Mouse (Mus musculus) heart, postnatal 0 days (tissue): ENCODE measurements around the gene Cyp2j7. TPM values are rescaled to one million over a fixed set of nuclear protein-coding genes. Genes with fewer than 3 reads are reported as not detected.
"Not testable (repeated sequence)": the region's sequence is repeated elsewhere in the genome, so short reads cannot be mapped to it uniquely, and the experiment has no call there.

Experiments used
- ATAC-seq: fragments of 200-750 bp; cut with Nextera tagmentation; 2 replicates; pipeline ENCODE4 v1.8.0; 2017; ENCODE audit warnings: low read depth, moderate number of reproducible peaks, moderate library complexity; ENCODE audit not compliant: insufficient read depth
- DNase-seq: peaks from one replicate; pipeline ENCODE4 v3.0.0-alpha.2; 2016; ENCODE audit warnings: low spot score
- H3K27ac ChIP-seq: fragments of 300-500 bp; sonication (generic); 2 replicates; pipeline ENCODE4 v1.5.1; 2014; ENCODE audit warnings: low read depth, mild to moderate bottlenecking
- H3K27me3 ChIP-seq: fragments of 300-500 bp; sonication (generic); 2 replicates; pipeline ENCODE4 v1.6.1; 2014; ENCODE audit warnings: low read length, mixed read lengths; ENCODE audit not compliant: control insufficient read depth, insufficient read depth
- H3K36me3 ChIP-seq: fragments of 300-500 bp; sonication (generic); replicated peaks from 2 replicates; pipeline ENCODE4 v1.6.1; 2014; ENCODE audit warnings: low read length, mixed read lengths; ENCODE audit not compliant: control insufficient read depth, insufficient read depth
- H3K4me1 ChIP-seq: fragments of 300-500 bp; sonication (generic); 2 replicates; pipeline ENCODE4 v1.6.1; 2014; ENCODE audit warnings: antibody characterized with exemption; ENCODE audit not compliant: control insufficient read depth, insufficient read depth
- H3K4me2 ChIP-seq: fragments of 300-500 bp; sonication (generic); 2 replicates; pipeline ENCODE4 v1.6.1; 2014; ENCODE audit warnings: low read depth, mild to moderate bottlenecking, low read length, moderate library complexity
- H3K4me3 ChIP-seq: fragments of 300-500 bp; sonication (generic); 2 replicates; pipeline ENCODE4 v1.5.1; 2014; ENCODE audit warnings: low read depth, low read length
- H3K9ac ChIP-seq: fragments of 300-500 bp; sonication (generic); replicated peaks from 2 replicates; pipeline ENCODE4 v1.6.1; 2014; ENCODE audit warnings: low read depth, low read length, mixed read lengths
- H3K9me3 ChIP-seq: fragments of 300-500 bp; sonication (generic); replicated peaks from 2 replicates; pipeline ENCODE4 v1.6.1; 2016; ENCODE audit warnings: low read length; ENCODE audit not compliant: control insufficient read depth
- CTCF ChIP-seq: IDR thresholded peaks from 2 replicates; pipeline ENCODE4 v1.5.1; 2016; ENCODE audit warnings: antibody characterized with exemption, control low read depth, low read depth
- EP300 ChIP-seq: IDR thresholded peaks from 2 replicates; pipeline ENCODE4 v1.6.1; 2016; ENCODE audit warnings: antibody characterized with exemption, low read depth
- WGBS: fragments of 180-500 bp; shearing (Covaris S2); extraction: QIAGEN DNeasy Blood & Tissue Kit; methylation state at CpG from one replicate; pipeline ENCODE4 v1.1.7; 2014; 5-methylcytosine and 5-hydroxymethylcytosine counted together
- polyA plus RNA-seq: library from polyadenylated mRNA; unstranded; fragments of >200 nt; fragmentation: Nextera tagmentation; extraction: Ambion mirVana; gene quantifications from 2 replicates; pipeline ENCODE4 v1.2.1, GENCODE M21; 2015
- total RNA-seq: library from RNA; depleted of rRNA; stranded (reverse); fragments of >200 nt; gene quantifications from 2 replicates; pipeline ENCODE4 v1.2.3, GENCODE M21; 2014; ENCODE audit warnings: low replicate concordance; rRNA removed

Cyp2j7 gene
- total RNA-seq (not detected in 2 replicates), polyA plus RNA-seq (not detected in 2 replicates)

DNA sequence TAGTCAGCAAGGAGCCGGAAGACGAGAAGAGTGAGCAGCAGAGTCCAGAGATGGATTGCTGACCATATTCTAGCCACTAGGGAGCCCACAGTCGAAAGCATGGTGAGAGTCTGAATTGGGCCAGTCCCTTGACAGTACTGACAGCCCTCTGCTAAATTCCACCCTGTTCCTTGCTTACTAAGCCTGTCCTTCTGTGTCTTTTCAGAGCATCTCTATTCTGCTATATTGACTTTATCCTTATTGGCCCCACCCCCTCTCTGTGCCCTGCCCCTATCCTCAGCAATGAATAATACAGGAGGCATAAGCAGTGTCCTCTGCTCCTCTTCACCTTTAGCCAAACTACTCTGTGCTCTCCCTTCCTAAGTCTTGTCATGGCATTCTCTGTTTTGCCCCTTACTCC, at the start of gene Cyp2j7:
TSS of gene Cyp2j7 (minus strand) at position 101 of the 400 bp plus-strand sequence.
- no peak within 1 kb of the TSS for H3K27ac ChIP-seq
- 65% methylated on average over 3 of the region's 3 CpGs for WGBS
- no peak for ATAC-seq
- no peak for DNase-seq
- TF ChIP-seq CTCF (no peak), EP300 (no peak)
- H3K9me3 ChIP-seq, result no peaks in the 10 kb centered on the region
- H3K27me3 ChIP-seq, result no peaks in the 10 kb centered on the region
- no peaks in the 10 kb centered on the region for H3K36me3 ChIP-seq
- no peaks in the 10 kb centered on the region for H3K4me1 ChIP-seq
- no peak within 1 kb of the TSS for H3K4me2 ChIP-seq
- no peak within 1 kb of the TSS for H3K9ac ChIP-seq
- no peak within 1 kb of the TSS for H3K4me3 ChIP-seq

- DNase-seq, H3K4me2 ChIP-seq, H3K9ac ChIP-seq, ATAC-seq, H3K4me3 ChIP-seq, H3K27me3 ChIP-seq, H3K27ac ChIP-seq, H3K4me1 ChIP-seq, H3K36me3 ChIP-seq: not testable (repeated sequence)
- 57% methylated on average over 1 of the region's 1 CpGs for WGBS
- peaks cover 11% of the 10 kb centered on the region; the same call in 1 of the 2 replicates for H3K9me3 ChIP-seq
Measured at GRCm38 (mm10) chr4:96276896-96277295, 40.4 kb upstream of the Cyp2j7 start.

DNA sequence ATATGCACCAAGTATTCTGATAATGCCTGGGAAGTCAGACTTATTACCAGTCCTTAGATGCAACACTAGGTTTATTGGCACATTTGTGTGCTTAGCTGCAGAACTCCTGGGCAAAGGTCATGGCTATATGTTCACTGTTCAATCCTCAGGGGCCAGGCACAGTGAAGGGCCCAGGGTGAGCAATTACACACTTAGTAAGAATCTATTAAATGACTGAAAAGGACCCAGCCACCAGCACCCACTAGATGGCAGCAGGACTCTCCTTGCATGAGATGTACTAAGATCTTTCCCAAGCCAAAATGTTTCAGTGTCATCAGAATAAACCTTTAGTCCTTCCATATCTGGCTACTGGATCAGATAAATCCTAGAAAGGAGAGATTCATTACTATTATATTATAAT, 37.4 kb upstream of the Cyp2j7 start:
- Histone ChIP-seq H3K36me3 (no peaks in the 10 kb centered on the region), H3K4me1 (no peaks in the 10 kb centered on the region), H3K9ac (no peak overlapping the region), H3K27me3 (no peaks in the 10 kb centered on the region), H3K4me3 (no peak overlapping the region), H3K27ac (no peak overlapping the region), H3K9me3 (no peaks in the 10 kb centered on the region), H3K4me2 (no peak overlapping the region)
- no peak for DNase-seq
- ATAC-seq, result no peak
- no peak for TF ChIP-seq EP300
- TF ChIP-seq CTCF, result peak; percentile 63

DNA sequence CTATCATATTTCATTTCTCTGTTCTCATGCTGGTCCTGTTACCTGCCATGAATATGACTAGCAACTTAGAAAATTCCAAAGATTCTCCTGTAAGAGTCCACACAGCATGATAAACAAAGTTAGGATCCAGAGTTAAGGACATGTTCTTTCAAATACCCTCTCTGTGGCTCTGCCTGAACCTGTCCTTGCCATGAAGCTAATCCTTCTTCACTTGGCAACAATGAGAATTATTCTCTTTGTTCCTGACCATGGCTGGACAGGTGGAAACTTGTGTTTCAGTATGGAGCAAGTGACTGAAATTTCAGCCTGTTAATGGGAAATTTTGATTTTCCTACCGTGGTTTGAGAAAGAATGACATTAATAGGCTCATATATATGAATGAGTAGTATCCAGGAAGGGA, 39.8 kb downstream of the Cyp2j7 start:
- TF ChIP-seq CTCF, result no peak
- TF ChIP-seq EP300, result no peak
- Histone ChIP-seq H3K36me3 (no peaks in the 10 kb centered on the region), H3K9ac (no peak overlapping the region), H3K4me2 (no peak overlapping the region), H3K4me1 (no peaks in the 10 kb centered on the region), H3K4me3 (no peak overlapping the region), H3K9me3 (no peaks in the 10 kb centered on the region), H3K27ac (no peak overlapping the region), H3K27me3 (no peaks in the 10 kb centered on the region)
- no peak for DNase-seq
- 57% methylated on average over 1 of the region's 1 CpGs for WGBS
- ATAC-seq, result no peak

DNA sequence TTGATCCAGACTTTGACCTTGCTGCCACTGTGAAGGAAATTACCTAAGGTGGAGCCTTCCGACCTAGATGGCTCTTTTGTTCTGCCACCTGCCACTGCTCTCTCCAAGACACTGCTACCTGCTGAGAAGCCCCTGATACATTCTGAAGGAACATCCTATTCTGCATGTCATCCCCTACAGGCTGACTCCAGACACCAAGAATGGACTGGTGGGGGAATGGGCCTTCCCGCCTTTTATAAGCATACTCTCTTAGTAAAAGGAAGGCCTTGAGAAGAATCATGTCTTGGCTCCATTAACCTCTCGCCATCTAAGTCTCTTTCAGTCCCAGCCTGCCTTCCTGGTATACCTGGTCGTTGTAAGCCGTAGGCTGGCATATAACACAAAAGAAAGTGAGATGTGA, 47.1 kb downstream of the Cyp2j7 start:
- not testable (repeated sequence) for H3K36me3 ChIP-seq, H3K9ac ChIP-seq, H3K9me3 ChIP-seq, H3K4me2 ChIP-seq, ATAC-seq, H3K27me3 ChIP-seq, H3K4me3 ChIP-seq, H3K27ac ChIP-seq, H3K4me1 ChIP-seq, DNase-seq
- 69% methylated on average over 5 of the region's 5 CpGs for WGBS

GRCm38 (mm10) chr4:96188671-96189070, 47.8 kb downstream of the Cyp2j7 start:
- ATAC-seq, result not testable (repeated sequence)
- 47% methylated on average over 2 of the region's 2 CpGs for WGBS

GRCm38 (mm10) chr4:96188146-96188545, 48.3 kb downstream of the Cyp2j7 start:
- not testable (repeated sequence) for H3K4me2 ChIP-seq, H3K36me3 ChIP-seq, DNase-seq, H3K27ac ChIP-seq, ATAC-seq, H3K4me1 ChIP-seq, H3K27me3 ChIP-seq, H3K4me3 ChIP-seq, H3K9ac ChIP-seq, H3K9me3 ChIP-seq
- 66% methylated on average over 2 of the region's 2 CpGs for whole genome bisulfite sequencing

More at GRCm38 (mm10) chr4:96188671-96189070, 47.8 kb downstream of the Cyp2j7 start:
- H3K4me2 ChIP-seq, H3K27me3 ChIP-seq, H3K9me3 ChIP-seq, H3K27ac ChIP-seq, H3K9ac ChIP-seq, DNase-seq, H3K4me3 ChIP-seq, H3K36me3 ChIP-seq, H3K4me1 ChIP-seq: not testable (repeated sequence)

DNA sequence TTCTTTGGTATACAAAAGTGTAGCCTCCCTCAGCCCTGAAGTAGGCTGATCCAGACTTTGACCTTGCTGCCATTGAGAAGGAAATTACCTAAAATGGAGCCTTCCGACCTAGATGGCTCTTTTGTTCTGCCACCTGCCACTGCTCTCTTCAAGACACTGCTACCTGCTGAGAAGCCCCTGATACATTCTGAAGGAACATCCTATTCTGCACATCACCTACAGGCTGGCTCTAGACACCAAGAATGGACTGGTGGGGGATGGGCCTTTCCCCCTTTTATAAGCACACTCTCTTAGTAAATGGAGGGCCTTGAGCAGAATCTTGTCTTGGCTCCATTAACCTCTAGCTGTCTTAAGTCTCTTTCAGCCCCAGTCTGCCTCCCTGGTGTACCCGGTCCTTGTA, 51.7 kb downstream of the Cyp2j7 start:
- H3K9me3 ChIP-seq, H3K4me2 ChIP-seq, ATAC-seq, H3K36me3 ChIP-seq, H3K27ac ChIP-seq, H3K4me1 ChIP-seq, H3K4me3 ChIP-seq, DNase-seq, H3K9ac ChIP-seq, H3K27me3 ChIP-seq: not testable (repeated sequence)
- WGBS, result 81% methylated on average over 2 of the region's 2 CpGs
